Mouse (Mus musculus): ENCODE data around the gene Kcnj15.

The Kcnj15 gene

GRCm38 (mm10) chr16:95257266-95257894 is at the start of gene Kcnj15:
Kcnj15 (plus strand) TSS chr16:95257558.
- in situ Hi-C loops (cut with MboI, MseI), result no loop called here

- in situ Hi-C loops (cut with MboI, MseI), result no loop called here
These were observed 49.1 kb upstream of the Kcnj15 start for GRCm38 (mm10) chr16:95208243-95208642.

- in situ Hi-C loops (cut with MboI, MseI), result no loop called here
These were observed 48.3 kb upstream of the Kcnj15 start for GRCm38 (mm10) chr16:95209011-95209466.

GRCm38 (mm10) chr16:95214251-95215197 is 42.8 kb upstream of the Kcnj15 start:
- in situ Hi-C loops (cut with MboI, MseI), result no loop called here

- in situ Hi-C loops (cut with MboI, MseI), result no loop called here
These were observed 41.6 kb upstream of the Kcnj15 start for GRCm38 (mm10) chr16:95215782-95216181.

GRCm38 (mm10) chr16:95216346-95216745 is 41.0 kb upstream of the Kcnj15 start:
- in situ Hi-C loops (cut with MboI, MseI), result no loop called here

- in situ Hi-C loops (cut with MboI, MseI), result no loop called here
These were observed 40.5 kb upstream of the Kcnj15 start for GRCm38 (mm10) chr16:95216824-95217223.

- in situ Hi-C loops (cut with MboI, MseI), result no loop called here
These were observed 38.6 kb upstream of the Kcnj15 start for GRCm38 (mm10) chr16:95218783-95219182.

- in situ Hi-C loops (cut with MboI, MseI), result no loop called here
These were observed 37.9 kb upstream of the Kcnj15 start for GRCm38 (mm10) chr16:95219459-95219858.

DNA sequence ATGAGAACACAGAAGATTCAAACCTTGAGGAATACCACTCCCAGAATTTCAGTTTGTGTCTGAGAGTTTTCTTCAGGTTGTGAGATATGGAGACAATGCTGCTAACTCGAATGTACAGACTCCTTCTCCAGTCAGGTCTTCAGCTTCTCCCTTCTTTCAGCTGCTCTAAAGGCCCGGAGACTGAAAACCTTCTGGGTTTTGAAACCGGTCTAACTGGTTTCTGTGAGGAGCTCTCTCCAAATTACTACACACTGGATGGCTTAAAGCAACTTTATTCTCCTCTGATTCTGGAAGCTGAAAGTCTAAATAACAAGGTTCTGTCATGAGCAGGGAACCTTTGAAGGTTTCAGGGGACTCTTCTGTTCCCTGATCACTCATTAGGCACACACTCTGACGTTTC is 36.3 kb upstream of the Kcnj15 start:
- in situ Hi-C loops (cut with MboI, MseI), result no loop called here

DNA sequence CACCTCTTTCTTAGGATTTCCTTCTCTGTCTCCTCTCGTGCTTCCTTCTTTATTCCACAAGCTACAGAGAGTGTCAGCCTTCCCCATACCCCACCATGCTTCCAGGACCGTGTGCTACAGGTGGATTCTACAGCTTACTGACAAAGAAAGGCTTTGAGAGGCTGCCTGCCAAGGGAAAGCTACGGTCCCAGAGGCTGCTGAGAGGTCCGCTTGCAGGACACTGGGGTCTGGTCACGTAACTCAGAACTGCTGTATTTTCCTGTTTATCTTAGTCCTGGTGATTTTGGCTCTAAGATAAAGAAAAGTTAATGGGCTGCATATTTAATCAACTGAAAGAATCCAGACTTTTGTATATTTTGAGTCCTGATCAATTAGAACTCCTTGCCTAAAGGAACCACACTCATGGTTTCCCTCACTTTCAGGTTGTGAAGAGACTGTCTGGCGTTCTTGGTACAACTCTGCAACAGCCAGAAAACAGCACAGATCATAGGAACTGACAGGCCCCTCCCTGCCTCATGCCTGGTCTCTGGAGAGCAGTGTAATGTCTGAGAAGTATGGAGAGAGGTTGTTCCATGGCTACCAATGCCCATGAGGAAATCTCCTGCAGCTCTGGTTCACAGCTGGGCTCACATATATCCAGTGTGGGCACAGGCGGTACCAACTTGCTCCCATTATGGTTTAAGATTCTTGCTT is 35.2 kb upstream of the Kcnj15 start:
- in situ Hi-C loops (cut with MboI, MseI), result no loop called here

- in situ Hi-C loops (cut with MboI, MseI), result no loop called here
These were observed 33.9 kb upstream of the Kcnj15 start for GRCm38 (mm10) chr16:95223435-95223834.

- in situ Hi-C loops (cut with MboI, MseI), result no loop called here
These were observed 32.1 kb upstream of the Kcnj15 start for GRCm38 (mm10) chr16:95225285-95225684.

DNA sequence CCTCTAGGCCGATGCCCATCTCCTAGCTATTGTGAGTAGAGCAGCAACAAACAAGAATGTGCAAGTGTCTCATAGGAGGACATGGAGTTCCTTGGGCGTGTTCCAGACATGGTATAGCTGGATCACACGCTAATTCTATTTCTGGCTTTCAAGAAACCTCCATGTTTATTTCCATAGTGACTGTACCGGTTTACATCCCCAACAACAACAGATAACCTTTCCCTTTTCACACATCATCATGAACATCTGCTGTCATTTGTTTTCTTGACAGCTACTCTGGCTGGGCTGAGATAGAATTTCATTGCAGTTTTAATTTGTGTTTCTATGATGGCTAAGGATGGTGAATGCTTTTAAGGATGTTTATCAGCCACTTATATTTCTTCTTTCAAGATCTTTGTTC is 25.6 kb upstream of the Kcnj15 start:
- in situ Hi-C loops (cut with MboI, MseI), result no loop called here

- in situ Hi-C loops (cut with MboI, MseI), result no loop called here
These were observed 22.3 kb upstream of the Kcnj15 start for GRCm38 (mm10) chr16:95234891-95235548.

DNA sequence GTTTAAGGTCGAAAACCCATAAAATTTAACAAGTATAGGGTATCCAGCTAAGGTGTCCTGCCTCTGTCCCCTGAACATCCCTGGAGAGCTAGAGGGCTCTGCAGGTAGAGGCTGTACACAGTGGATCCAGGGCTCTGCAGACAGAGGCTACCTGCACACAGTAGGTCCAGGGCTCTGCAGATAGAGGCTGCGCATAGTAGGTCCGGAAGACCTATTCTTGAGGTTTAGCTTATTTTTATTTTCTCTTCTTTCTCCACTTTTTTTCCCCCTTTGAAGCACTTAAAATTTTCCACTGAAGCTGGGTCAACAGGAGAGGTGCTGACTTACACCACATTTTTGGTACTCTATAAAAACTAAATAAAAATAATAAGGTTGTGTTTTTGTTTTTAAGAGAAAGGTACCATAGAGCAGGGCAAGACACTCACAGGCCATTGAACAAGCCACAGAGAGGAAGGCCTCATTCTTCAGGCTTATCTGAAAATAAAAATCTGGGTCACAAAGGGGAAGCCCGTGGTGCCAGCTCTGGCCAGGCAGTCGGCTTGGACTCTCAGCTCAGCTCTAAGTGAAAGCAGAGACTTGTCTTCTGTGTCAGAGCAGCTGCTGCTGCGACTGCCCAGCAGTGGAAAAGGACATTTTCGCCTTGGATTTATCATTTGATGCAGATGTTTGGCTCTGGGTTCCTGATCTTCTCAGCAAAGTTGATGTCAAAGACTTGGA is 18.0 kb upstream of the Kcnj15 start:
- in situ Hi-C loops (cut with MboI, MseI), result no loop called here

DNA sequence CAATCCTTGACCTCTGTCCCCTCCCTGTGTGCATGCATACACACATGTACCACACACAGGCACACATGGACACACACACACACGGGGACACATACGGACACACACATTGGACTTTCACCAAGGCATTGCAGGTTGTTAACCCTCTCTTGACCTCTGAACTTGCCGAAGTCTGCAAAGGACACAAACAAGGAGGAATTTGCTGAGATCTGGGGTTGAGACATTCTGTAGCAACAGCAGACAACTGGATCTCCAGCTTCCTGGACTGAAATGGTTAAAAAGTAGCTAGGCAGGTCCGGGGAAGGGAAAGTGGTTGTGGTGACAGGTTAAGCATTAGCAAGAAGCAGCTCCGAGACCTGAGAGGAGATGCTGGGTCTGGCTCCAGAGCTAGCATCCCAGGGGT is 16.7 kb upstream of the Kcnj15 start:
- in situ Hi-C loops (cut with MboI, MseI), result no loop called here

DNA sequence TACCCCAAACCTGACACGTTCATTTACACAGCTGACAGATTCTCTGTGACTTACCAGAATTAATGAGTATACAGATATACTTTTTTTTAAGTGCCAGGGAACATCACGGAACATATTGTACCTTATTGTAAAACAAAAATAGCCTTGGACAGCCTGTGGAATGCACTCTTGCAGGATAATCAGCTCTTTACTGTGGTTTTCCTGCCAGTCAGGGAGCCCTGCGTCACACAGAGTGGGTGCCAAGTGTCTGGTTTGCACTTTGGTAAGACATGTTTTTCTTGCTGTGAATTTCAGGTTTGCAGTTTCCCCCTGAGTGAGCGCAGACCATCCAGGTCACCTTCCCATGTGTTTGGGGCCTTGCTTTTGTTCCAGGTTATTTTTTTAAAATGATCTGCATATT is 15.8 kb upstream of the Kcnj15 start:
- in situ Hi-C loops (cut with MboI, MseI), result no loop called here

GRCm38 (mm10) chr16:95242114-95242513 is 15.2 kb upstream of the Kcnj15 start:
- in situ Hi-C loops (cut with MboI, MseI), result no loop called here

- in situ Hi-C loops (cut with MboI, MseI), result no loop called here
These were observed 14.0 kb upstream of the Kcnj15 start for GRCm38 (mm10) chr16:95243401-95243800.

All from T-helper 17 cell (primary cell).